Mouse (Mus musculus): ENCODE measurements around the gene Hhipl1.
A peak's percentile ranks its signal among the peaks of the same experiment; 100 is the strongest.

Gene Hhipl1

GRCm38 (mm10) chr12:108277341-108277841 is 28.7 kb upstream of the Hhipl1 start:
- DNase-seq (ENCODE audit: inconsistent age in 2 of 2, low spot score in 1 of 2) = peak in 1 of 2 experiments; percentile 22

- no peak for DNase-seq (ENCODE audit: inconsistent age in 2 of 2, low spot score in 1 of 2)
These were observed 27.7 kb upstream of the Hhipl1 start for GRCm38 (mm10) chr12:108278221-108278918.

- peak in 1 of 2 experiments; percentile 64 for DNase-seq (ENCODE audit: inconsistent age in 2 of 2, low spot score in 1 of 2)
These were observed 21.4 kb upstream of the Hhipl1 start for GRCm38 (mm10) chr12:108284455-108285224.

GRCm38 (mm10) chr12:108285225-108286011 is 20.7 kb upstream of the Hhipl1 start:
- peak in 1 of 2 experiments; percentile 33 for DNase-seq (ENCODE audit: inconsistent age in 2 of 2, low spot score in 1 of 2)

GRCm38 (mm10) chr12:108286381-108286780 is 19.7 kb upstream of the Hhipl1 start:
- peak in 1 of 2 experiments; percentile 28 for DNase-seq (ENCODE audit: inconsistent age in 2 of 2, low spot score in 1 of 2)

GRCm38 (mm10) chr12:108287011-108287410 is 19.1 kb upstream of the Hhipl1 start:
- DNase-seq (ENCODE audit: inconsistent age in 2 of 2, low spot score in 1 of 2) = no peak

- peak in 1 of 2 experiments; percentile 62 for DNase-seq (ENCODE audit: inconsistent age in 2 of 2, low spot score in 1 of 2)
These were observed 17.8 kb upstream of the Hhipl1 start for GRCm38 (mm10) chr12:108288127-108288880.

GRCm38 (mm10) chr12:108292419-108292818 is 13.7 kb upstream of the Hhipl1 start:
- peak in 1 of 2 experiments; percentile 52 for DNase-seq (ENCODE audit: inconsistent age in 2 of 2, low spot score in 1 of 2)

- DNase-seq (ENCODE audit: inconsistent age in 2 of 2, low spot score in 1 of 2) = peak; percentile 76 to 92
These were observed 13.1 kb upstream of the Hhipl1 start for GRCm38 (mm10) chr12:108292957-108293356.

GRCm38 (mm10) chr12:108294620-108295019 is 11.4 kb upstream of the Hhipl1 start:
- DNase-seq (ENCODE audit: inconsistent age in 2 of 2, low spot score in 1 of 2) = peak in 1 of 2 experiments; percentile 65

GRCm38 (mm10) chr12:108297033-108297432 is 9.0 kb upstream of the Hhipl1 start:
- peak; percentile 27 to 51 for DNase-seq (ENCODE audit: inconsistent age in 2 of 2, low spot score in 1 of 2)

GRCm38 (mm10) chr12:108301006-108301405 is 5.1 kb upstream of the Hhipl1 start:
- DNase-seq (ENCODE audit: inconsistent age in 2 of 2, low spot score in 1 of 2) = no peak

- DNase-seq (ENCODE audit: inconsistent age in 2 of 2, low spot score in 1 of 2) = no peak
These were observed 2.2 kb upstream of the Hhipl1 start for GRCm38 (mm10) chr12:108303778-108304365.

GRCm38 (mm10) chr12:108305172-108305571 is 898 bp upstream of the Hhipl1 start:
- no peak for DNase-seq (ENCODE audit: inconsistent age in 2 of 2, low spot score in 1 of 2)

GRCm38 (mm10) chr12:108307553-108307952 is 1.5 kb downstream of the Hhipl1 start:
- peak in 1 of 2 experiments; percentile 79 for DNase-seq (ENCODE audit: inconsistent age in 2 of 2, low spot score in 1 of 2)

GRCm38 (mm10) chr12:108308363-108308856 is 2.3 kb downstream of the Hhipl1 start:
- peak in 1 of 2 experiments; percentile 52 for DNase-seq (ENCODE audit: inconsistent age in 2 of 2, low spot score in 1 of 2)

- peak; percentile 72 to 73 for DNase-seq (ENCODE audit: inconsistent age in 2 of 2, low spot score in 1 of 2)
These were observed 3.2 kb downstream of the Hhipl1 start for GRCm38 (mm10) chr12:108309116-108309794.

GRCm38 (mm10) chr12:108310041-108310440 is 4.0 kb downstream of the Hhipl1 start:
- no peak for DNase-seq (ENCODE audit: inconsistent age in 2 of 2, low spot score in 1 of 2)

- no peak for DNase-seq (ENCODE audit: inconsistent age in 2 of 2, low spot score in 1 of 2)
These were observed 4.5 kb downstream of the Hhipl1 start for GRCm38 (mm10) chr12:108310456-108311027.
